Mouse (Mus musculus) kidney, adult 9 months (tissue): ENCODE data around the gene Specc1l.
"Not testable (repeated sequence)": the region's sequence is repeated elsewhere in the genome, so short reads cannot be mapped to it uniquely, and the experiment has no call there.

Experiments used
- DNase-seq: peaks from one replicate; pipeline ENCODE4 v3.0.0; 2022

Specc1l gene

DNA sequence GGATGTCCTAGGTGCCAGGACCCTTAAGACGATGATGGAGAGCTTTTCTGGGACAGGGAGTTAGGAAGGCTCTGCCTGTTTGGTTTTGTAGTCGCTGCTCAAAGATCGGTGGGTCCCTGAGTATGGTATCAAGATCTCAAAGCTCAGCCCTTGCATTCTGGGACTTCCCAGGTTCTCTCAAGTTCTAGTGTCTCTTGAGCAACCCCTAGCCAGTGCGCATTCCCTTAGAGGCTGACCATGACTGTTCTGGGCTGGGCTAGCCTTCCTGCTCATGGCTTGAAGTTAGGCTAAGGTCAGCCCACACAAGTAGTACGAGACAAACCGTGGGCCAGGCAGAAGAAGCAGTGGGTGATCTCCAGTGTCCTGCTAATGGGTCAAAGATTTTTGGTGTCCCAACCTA, 106.3 kb downstream of the Specc1l start:
- no peak for DNase-seq

DNA sequence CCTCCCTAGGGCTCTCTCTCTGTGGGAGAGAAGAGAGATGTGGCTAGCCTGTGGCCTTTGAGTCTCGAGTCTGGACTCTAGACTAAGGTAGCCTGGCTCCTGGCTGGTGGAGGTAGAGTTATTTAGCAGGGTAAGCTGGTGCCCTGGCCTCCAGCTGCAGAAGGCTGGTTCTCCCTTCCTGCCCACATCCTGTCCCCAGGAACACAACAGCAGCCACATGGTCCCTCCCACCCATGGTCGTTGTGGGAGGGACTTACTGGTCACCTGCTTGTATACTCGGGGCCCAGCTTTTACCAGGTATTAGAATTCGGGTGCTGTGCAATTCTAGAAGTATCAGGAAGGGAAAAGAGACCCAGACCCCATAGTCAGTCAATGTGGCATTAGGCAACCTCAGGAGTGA, 108.4 kb downstream of the Specc1l start:
- DNase-seq: no peak

- no peak for DNase-seq
Observed at GRCm38 (mm10) chr10:75322966-75323365, 111.1 kb downstream of the Specc1l start.

DNA sequence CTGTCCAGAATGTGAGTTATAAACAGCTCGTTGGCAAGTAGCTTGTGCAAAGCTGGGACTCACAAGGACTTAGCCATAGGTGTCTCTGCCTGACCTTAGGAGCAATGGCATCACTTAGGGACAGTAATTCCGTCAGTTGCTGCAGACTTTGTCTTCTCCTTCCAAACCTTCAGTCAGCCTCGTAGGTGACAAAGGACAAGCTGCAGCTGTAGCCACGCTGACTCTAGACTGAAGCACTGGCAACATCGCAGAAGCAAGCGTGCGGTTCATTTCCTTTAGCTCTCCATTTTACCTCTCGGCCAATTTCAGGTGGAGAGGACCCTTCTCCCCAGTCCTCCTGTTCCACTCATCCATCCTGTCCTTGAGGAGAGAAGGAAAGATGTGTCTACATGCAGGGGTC, 112.1 kb downstream of the Specc1l start:
- DNase-seq: no peak

DNA sequence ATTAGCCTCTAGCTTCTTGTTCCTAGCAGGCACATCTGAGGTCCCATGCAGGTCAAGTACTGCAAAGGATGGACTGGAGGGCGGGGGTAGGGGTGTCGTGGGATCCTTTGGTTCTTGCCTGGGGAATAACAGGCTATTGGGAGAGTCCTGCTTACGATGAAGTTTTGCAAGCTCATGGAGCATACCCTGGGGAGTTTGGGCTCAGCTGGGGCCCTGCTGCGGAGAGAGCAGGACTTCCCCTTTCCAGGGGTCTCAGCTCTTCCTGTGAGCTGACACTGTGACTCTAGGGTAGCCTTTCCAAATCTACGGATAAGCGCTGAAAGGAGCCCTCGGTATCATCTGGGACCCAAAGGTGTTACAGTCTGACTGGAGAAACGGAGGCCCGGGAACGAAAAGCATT, 112.5 kb downstream of the Specc1l start:
- DNase-seq: no peak

- no peak for DNase-seq
Observed at GRCm38 (mm10) chr10:75325821-75326220, 113.9 kb downstream of the Specc1l start.

DNA sequence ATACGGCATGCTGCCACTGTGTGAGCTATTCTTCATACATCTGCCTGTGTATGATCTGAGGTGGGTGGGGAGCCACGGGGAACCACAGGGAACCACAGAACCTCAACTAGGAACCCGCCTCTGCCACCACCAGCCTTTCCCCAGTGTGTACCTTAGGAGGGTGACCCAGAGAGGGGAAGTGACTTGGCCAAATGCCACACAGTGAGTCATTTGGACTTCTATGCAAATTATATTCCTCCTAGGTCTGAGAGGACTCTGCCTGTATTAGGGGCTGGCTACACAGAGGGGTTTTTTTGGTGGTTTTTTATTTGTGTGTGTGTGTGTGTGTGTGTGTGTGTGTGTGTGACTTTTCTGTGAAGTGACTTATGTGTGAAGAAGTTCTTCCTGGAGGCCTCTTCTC, 114.7 kb downstream of the Specc1l start:
- DNase-seq: peak; percentile 64

- no peak for DNase-seq
Observed at GRCm38 (mm10) chr10:75327081-75327480, 115.2 kb downstream of the Specc1l start.

DNA sequence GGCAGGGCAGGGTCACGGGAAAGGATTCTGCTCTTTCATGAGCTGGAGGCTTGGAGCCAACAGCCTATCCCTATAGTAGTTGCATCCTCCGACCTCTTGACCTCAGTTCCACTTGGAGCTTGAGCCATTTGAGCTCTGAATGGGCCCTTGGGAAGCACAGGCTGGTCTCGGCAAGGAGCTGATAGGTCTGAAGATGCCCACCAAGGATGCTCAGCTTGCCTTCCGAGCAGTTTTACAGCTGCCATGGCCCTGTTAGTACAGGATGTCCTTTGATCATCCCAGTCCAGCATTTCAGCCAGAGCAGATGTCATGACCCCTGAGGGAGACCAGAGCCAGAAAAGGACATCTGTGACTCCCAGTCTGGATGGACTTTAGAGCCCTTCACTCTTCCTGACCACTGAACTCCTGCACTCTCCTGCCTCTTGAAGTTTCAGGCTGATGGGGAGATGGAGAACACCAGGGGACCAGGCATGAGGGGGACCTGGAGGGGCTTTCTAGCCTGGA, 116.4 kb downstream of the Specc1l start:
- no peak for DNase-seq

GRCm38 (mm10) chr10:75332268-75332667, 120.4 kb downstream of the Specc1l start:
- no peak for DNase-seq

DNA sequence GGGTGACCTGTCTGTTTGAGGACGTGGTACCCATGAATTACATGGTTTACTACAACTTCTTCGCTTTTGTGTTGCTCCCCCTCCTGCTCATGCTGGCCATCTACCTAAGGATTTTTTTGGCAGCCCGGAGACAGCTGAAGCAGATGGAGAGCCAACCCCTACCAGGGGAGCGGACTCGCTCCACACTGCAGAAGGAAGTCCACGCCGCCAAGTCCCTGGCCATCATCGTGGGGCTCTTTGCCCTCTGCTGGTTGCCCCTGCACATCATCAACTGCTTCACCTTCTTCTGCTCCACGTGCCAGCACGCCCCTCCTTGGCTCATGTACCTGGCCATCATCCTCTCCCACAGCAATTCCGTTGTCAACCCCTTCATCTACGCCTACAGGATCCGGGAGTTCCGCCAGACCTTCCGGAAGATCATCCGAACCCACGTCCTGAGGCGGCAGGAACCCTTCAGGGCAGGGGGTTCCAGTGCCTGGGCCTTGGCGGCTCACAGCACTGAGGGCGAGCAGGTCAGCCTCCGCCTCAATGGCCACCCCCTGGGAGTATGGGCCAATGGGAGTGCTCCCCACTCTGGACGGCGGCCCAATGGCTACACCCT, 121.4 kb downstream of the Specc1l start:
- no peak for DNase-seq

DNA sequence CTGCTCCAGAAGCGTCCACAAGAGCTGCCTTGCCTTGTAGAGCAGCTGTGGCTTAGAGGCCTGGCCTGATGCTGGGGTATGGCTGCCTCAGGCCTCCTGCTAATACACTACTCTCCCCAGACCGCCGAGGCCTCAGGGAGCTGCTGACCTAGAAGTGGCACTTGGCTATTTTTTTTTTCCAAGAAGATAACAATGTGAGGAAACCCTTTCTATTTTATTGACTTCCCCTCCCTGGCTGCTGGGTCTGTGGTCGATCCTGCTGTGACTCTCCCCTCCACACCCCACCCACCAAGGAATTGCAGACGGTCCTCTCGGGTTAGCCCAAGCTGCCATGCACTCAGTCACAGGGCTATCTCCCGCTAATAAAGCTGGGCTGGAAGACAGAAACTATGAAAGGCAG, 122.3 kb downstream of the Specc1l start:
- DNase-seq: no peak

GRCm38 (mm10) chr10:75335075-75335474, 123.2 kb downstream of the Specc1l start:
- peak; percentile 43 for DNase-seq

- peak; percentile 80 for DNase-seq
Observed at GRCm38 (mm10) chr10:75337231-75337630, 125.4 kb downstream of the Specc1l start.

GRCm38 (mm10) chr10:75338852-75339251, 127.0 kb downstream of the Specc1l start:
- DNase-seq: no peak

DNA sequence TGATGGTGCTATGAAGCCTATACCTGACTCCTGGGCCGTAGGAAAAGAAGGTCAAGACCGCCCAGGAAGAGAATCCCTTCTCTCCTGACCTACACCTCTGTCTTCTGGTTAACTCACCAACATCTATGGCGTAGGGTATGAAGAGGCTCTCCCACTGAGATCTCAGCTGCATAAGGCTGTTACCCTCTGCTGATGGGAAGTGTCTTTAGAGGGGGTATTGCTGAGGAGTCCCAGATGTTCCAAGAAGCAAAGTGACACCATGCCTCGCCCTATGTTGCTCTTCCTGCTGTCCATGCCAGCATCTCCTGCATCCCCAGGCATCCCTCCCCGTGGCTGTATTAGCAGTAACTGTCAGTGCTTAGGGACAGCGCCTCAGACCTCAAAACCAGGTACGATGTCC, 127.5 kb downstream of the Specc1l start:
- no peak for DNase-seq

GRCm38 (mm10) chr10:75341936-75342335, 130.1 kb downstream of the Specc1l start:
- no peak for DNase-seq

DNA sequence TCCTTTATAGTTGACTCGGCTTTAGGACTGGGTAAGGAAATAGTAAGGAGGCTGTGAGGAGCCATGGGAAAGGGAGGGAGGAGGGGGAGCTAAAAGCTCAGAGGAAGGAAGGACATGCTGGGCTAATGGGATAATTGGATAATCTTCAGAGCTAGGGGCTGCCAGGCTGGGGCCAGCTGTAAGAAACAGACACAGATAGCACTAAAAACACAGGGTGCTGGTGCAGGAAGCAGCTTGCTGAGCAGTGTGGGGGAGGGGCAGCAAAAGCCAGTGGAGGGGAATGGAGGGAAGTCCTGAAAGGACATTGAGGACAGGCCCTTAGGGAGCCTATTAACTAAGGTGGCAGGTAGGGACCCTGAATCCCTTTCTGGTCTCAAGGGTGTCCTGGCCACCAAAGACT, 132.7 kb downstream of the Specc1l start:
- not testable (repeated sequence) for DNase-seq

DNA sequence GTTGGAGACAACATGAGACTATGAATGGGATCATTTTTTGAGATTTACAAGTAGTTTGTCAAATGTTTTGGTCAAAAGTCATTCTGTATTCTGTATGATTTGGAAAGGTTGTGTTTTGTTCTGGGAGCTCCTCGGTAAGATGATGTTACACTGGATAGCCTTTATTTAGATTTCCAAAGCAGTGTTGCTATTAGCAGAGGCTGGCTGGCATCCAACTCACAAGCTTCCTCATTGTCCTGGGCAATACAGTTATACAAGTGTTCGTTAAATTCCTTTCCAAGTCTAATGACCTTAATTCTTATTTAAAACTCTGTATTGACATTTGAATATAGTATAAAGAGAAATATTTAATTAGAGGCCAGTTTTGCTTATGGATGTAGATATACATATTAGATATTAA, 133.4 kb downstream of the Specc1l start:
- DNase-seq: no peak

DNA sequence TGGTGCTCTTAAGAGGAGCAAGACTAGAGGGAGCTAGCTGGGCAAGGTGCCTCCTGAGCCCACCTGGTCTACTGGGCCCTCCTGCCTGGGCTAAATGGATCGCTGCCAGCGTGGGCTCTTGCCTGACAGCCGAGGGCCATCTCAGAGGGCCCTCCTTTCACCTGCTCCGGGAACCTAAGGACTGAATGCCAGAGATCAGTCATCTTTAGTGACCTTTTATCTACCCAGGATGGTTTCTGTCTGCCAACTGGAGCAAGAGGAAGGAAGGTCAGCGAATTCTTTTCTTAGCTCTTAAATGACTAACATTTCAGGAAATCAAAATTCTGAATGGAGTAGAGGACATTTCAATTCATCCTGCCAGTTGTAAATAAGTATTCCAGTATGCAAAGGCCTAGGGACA, 138.7 kb downstream of the Specc1l start:
- DNase-seq: no peak

DNA sequence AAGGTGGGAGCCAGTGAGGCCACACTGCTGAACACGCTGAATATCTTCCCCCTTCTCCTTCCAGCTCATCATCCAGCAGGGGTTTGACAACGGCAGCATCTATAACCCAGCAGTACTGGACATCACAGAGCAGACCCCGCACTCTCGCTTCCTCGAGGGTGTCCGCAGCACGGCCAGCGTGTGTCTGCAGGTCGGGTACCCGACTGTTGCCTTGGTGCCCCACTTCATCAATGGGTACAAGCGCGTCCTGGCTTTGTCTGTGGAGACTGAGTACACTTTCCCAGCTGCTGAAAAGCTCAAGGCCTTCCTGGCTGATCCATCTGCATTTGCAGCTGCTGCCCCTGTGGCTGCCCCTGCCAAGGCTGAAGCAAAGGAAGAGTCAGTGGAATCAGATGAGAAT, 140.7 kb downstream of the Specc1l start:
- no peak for DNase-seq

- not testable (repeated sequence) for DNase-seq
Observed at GRCm38 (mm10) chr10:75353838-75354241, 142.0 kb downstream of the Specc1l start.

DNA sequence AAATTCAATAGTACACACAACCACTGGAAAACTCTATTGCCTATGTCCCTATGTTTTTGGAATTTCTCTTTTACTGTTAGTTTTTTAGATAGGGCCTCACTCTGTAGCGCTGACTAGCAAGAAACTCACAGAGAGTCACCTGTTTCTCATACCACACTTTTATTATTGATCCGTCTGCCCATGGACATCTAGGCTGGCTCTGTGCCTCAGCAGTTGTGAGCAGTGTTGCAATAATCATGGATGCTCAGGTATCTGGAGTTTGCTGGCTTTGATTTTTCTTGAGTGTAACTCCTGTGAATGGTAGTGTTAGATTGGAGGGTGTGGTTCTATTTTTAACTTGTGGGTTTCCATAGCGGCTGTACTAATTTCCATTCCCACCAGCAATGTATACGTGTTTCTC, 143.5 kb downstream of the Specc1l start:
- no peak for DNase-seq
